In genomic region chr9:77607840-77608239, GRCm38 (mm10) we compare ENCODE assay signal across 8 mouse cellular contexts. TPM values are rescaled to one million over a fixed set of nuclear protein-coding genes. Genes with fewer than 3 reads are reported as not detected.
A peak's percentile ranks its signal among the peaks of the same experiment; 100 is the strongest.
DNase-seq lines count a peak whose midpoint lies in the region; ATAC-seq and TF ChIP-seq lines count a peak whose summit lies in the region.

No protein-coding gene starts in this region.

- no peaks in the 10 kb centered on the region for H3K4me1 ChIP-seq in cerebellum, adult 2 months (ENCODE audit: control insufficient read depth, insufficient read depth, low read length)
- no peaks in the 10 kb centered on the region for H3K4me1 ChIP-seq in liver, adult 2 months (ENCODE audit: control insufficient read depth, insufficient read depth, low read length)
- no peaks in the 10 kb centered on the region for H3K4me1 ChIP-seq in liver, embryonic 11.5 days (replicated peaks; ENCODE audit: control insufficient read depth, insufficient read depth, low read length)
- no peaks in the 10 kb centered on the region for H3K4me1 ChIP-seq in bone marrow, adult 2 months (ENCODE audit: control insufficient read depth, insufficient read depth, low read length)

- TF ChIP-seq POLR2A in cerebellum, adult 2 months (IDR thresholded peaks at IDR 0.05; ENCODE audit: borderline replicate concordance, insufficient read depth, low read length), result no peak
- no peak for TF ChIP-seq POLR2A in liver, adult 2 months (IDR thresholded peaks at IDR 0.05; ENCODE audit: extremely low read depth, insufficient read depth, low read length)
- TF ChIP-seq POLR2A in bone marrow, adult 2 months (IDR thresholded peaks at IDR 0.05; ENCODE audit: borderline replicate concordance, control insufficient read depth, low read depth, low read length), result no peak

- no peaks in the 10 kb centered on the region for H3K79me2 ChIP-seq in liver, adult 2 months (ENCODE audit: control insufficient read depth, insufficient read depth, low read length)

- peak; percentile 35; the same call in 1 of the 2 replicates for TF ChIP-seq CTCF in cerebellum, adult 2 months (IDR thresholded peaks at IDR 0.05; ENCODE audit: borderline replicate concordance, insufficient read depth, low read depth, low read length)
- TF ChIP-seq CTCF in liver, adult 2 months (IDR thresholded peaks at IDR 0.05; ENCODE audit: low read depth, low read length), result peak; percentile 82
- peak; percentile 73 for TF ChIP-seq CTCF in bone marrow, adult 2 months (IDR thresholded peaks at IDR 0.05; ENCODE audit: control insufficient read depth, insufficient read depth, low read length)

- DNase-seq in cerebellum, adult 2 months, result no peak
- no peak for DNase-seq in cerebellum, adult 8-10 months
- peak; percentile 23 for DNase-seq in liver, adult 2 months (ENCODE audit: extremely low read depth, low read depth, low spot score)
- no peak for DNase-seq in liver, embryonic 11.5 days (ENCODE audit: low spot score)
- DNase-seq in kidney, postnatal 25 days, result peak; percentile 54 to 58
- DNase-seq in retina, embryonic 14.5 days (ENCODE audit: low spot score), result peak; percentile 64
- DNase-seq in layer of hippocampus, postnatal 36 days, result no peak

- H3K9ac ChIP-seq in liver, adult 2 months (ENCODE audit: low read depth, low read length), result no peak overlapping the region
- no peak overlapping the region for H3K9ac ChIP-seq in liver, embryonic 11.5 days (ENCODE audit: low read depth, low read length)

- H3K4me3 ChIP-seq in cerebellum, adult 2 months (replicated peaks; ENCODE audit: insufficient read depth, low read depth, low read length), result no peak overlapping the region
- no peak overlapping the region for H3K4me3 ChIP-seq in liver, adult 2 months (ENCODE audit: insufficient read depth, low read depth, low read length)
- H3K4me3 ChIP-seq in liver, embryonic 11.5 days (ENCODE audit: low read depth, low read length), result no peak overlapping the region
- no peak overlapping the region for H3K4me3 ChIP-seq in bone marrow, adult 2 months (replicated peaks; ENCODE audit: control insufficient read depth, low read depth, low read length)

- no peaks in the 10 kb centered on the region for H3K36me3 ChIP-seq in liver, adult 2 months (ENCODE audit: control insufficient read depth, insufficient read depth, low read length)
- no peaks in the 10 kb centered on the region for H3K36me3 ChIP-seq in liver, embryonic 11.5 days (ENCODE audit: control insufficient read depth, insufficient read depth, low read length)

- H3K9me3 ChIP-seq in liver, embryonic 11.5 days (ENCODE audit: control insufficient read depth, low read length), result no peaks in the 10 kb centered on the region

- 27% methylated on average over 7 of the region's 7 CpGs for WGBS in cerebellum, adult 2 months
- WGBS in liver, adult 2 months, result 30% methylated on average over 7 of the region's 7 CpGs
- WGBS in liver, embryonic 11.5 days, result 19% methylated on average over 5 of the region's 7 CpGs
- WGBS in bone marrow, adult 2 months, result 27% methylated on average over 7 of the region's 7 CpGs

- H3K27ac ChIP-seq in cerebellum, adult 2 months (ENCODE audit: insufficient read depth, low read length), result no peak overlapping the region
- no peak overlapping the region for H3K27ac ChIP-seq in liver, adult 2 months (replicated peaks; ENCODE audit: insufficient read depth, low read depth, low read length)
- no peak overlapping the region for H3K27ac ChIP-seq in liver, embryonic 11.5 days (ENCODE audit: low read depth, low read length)
- H3K27ac ChIP-seq in bone marrow, adult 2 months (ENCODE audit: control insufficient read depth, insufficient read depth, low read depth, low read length, poor library complexity), result no peak overlapping the region

- no peaks in the 10 kb centered on the region for H3K27me3 ChIP-seq in cerebellum, adult 2 months (ENCODE audit: control insufficient read depth, insufficient read depth, low read length)
- no peaks in the 10 kb centered on the region for H3K27me3 ChIP-seq in liver, adult 2 months (ENCODE audit: control insufficient read depth, insufficient read depth, low read length)
- H3K27me3 ChIP-seq in liver, embryonic 11.5 days (replicated peaks; ENCODE audit: control insufficient read depth, insufficient read depth, low read length), result no peaks in the 10 kb centered on the region

- no peak for ATAC-seq in liver, embryonic 11.5 days (replicated peaks; ENCODE audit: low FRiP score)

- no peak overlapping the region for H3K4me2 ChIP-seq in liver, embryonic 11.5 days

RNA-seq across cellular contexts. Expression of gene Klhl31, which starts 28.5 kb away (rescaled TPM):
- polyA plus RNA-seq in cerebellum, adult 2 months (2012; rRNA removed), result 0.03 and 0.06 TPM in 2 replicates
- total RNA-seq in liver, adult 2 months (2014; rRNA removed), result 0.18 TPM in 1 of 2 replicates, not detected in the other
- polyA plus RNA-seq in liver, adult 2 months (2012; rRNA removed), result not detected in 2 replicates
- 0.38 and 0.49 TPM in 2 replicates for polyA plus RNA-seq in liver, embryonic 11.5 days (2014; fragmentation: Nextera tagmentation; extraction: Ambion mirVana)
- 0.40 and 0.70 TPM in 2 replicates for polyA plus RNA-seq in bone marrow, adult 2 months (2011; ENCODE audit: insufficient read depth, insufficient read length, low replicate concordance, missing spikeins)
- under 1 TPM in 1 of 2 experiments, not detected in 1; 0.10 TPM for total RNA-seq in layer of hippocampus, postnatal 36 days (2021)

Comparison
In these comparisons a context has a peak if more than half of its experiments do, and no peak if none do; other contexts are left out.
1. DNase-seq: peak in liver, adult 2 months (single experiment), kidney, postnatal 25 days (2 of 2) and retina, embryonic 14.5 days (single experiment); none in cerebellum, adult 2 months (0 of 2), cerebellum, adult 8-10 months (single experiment), liver, embryonic 11.5 days (single experiment) and layer of hippocampus, postnatal 36 days (0 of 2).
2. Peak in every context shown above with its lines, with median percentiles within 50 percentile points of each other: CTCF ChIP-seq.